Mouse (Mus musculus) heart, postnatal 36 days (tissue): Measurements from ENCODE around the gene Mllt10. TPM values are rescaled to one million over a fixed set of nuclear protein-coding genes. Genes with fewer than 3 reads are reported as not detected.
A peak's percentile ranks its signal among the peaks of the same experiment; 100 is the strongest.

Source experiments
- DNase-seq, 2 experiments: peaks; one replicate each; pipeline ENCODE4 v3.0.0; 2021 to 2022
- intact Hi-C: fragments of 180-260 bp; cut with DNase I; formaldehyde crosslinking; loops from one replicate; pipeline ENCODE4 v1.15.1; 2025
- total RNA-seq, 2 experiments: library from RNA; stranded (reverse); gene quantifications; 2 replicates each; pipeline ENCODE4 v1.2.3; 2021

The Mllt10 gene
- total RNA-seq, 2 experiments from 2014 or later = 32.6 to 34.2 TPM

DNA sequence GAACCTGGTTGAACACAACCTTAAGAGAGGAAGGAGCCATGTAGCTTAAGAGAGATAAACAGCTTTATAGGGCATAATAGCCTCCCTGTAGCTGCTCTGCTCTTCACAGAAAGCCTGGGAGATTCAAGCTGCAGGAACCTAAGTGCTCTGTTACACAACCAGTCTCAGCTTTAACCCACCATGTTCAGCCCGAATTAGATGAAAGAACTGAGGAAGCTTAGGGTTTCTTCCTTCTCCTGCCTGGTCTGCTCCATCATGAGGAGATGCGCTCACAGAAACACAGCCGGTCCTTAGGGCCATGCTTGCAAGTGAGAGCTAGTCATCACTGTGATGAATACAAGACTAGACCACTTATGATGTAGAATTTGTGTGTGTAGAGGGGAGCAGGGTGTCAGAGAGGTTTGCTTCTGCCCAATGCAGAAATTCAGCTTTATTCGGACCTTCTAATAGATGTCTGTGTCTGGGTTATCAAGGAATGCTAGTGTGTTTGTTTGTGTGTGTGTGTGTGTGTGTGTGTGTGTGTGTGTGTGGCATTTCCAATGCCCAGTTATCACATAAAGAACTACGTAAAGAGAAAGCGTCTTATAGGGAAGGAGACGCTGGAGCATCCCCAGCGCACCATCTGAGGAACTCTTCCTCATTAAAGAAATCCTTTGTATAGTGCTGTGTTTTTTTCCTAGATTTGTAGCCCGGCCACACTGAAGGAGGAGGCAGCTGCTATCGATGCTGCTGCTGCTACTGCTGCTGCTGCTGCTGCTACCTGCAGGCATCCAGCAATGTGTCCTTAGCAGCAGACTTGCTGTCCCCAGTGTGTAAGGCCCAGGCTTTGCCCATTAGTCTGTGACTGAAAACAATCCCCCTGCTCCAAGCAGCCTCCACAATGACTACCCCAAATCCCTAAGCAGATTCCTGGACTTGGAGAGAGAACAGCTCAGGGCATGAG, 21.6 kb upstream of the Mllt10 start:
- intact Hi-C loops = loop anchor here (10.0 kb wide), 1 partner anchor 579 kb away; no protein-coding TSS in a partner anchor
- no peak for DNase-seq

DNA sequence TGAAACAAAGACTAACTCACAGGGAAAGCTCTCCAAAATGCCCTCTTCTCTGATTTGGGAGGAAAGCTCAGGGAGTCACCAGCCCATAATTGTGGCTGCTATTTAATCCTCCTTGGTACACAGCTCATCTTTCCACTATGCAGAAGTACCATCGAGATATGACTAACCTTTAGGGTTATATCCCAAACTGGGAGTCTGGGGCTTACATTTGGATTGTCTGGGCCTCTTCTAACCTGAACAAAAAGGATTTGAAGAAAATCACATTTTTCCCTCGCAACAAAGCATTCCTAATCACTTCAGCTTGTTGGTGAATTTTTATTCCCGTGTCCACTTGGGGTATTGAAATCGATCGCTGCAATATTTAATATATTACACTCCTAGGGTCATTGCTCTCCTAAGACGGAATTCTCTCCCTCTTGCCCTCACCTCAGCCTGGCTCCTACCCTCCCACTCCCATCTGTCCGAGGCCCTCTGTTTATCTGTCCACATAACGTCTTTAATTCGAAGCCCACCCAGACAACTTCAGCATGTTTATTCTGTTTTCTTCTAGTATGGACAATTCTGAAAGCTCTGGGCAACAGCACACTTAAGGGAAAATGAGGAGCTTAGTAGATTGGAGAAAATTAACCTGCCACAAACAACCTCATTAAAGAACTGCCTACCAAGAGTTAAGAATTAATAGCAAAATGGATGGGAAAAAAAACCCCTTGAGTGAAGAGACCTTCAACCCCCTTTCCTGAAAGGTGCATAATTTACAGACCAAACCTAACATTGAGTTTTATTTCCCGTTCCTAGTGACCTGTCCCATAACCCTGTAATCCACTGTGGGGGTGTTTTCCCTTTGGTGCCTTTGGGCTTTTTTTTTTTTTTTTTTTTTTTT, 20.4 kb upstream of the Mllt10 start:
- no peak for DNase-seq
- intact Hi-C loops = loop anchor here (10.0 kb wide), 1 partner anchor 580 kb away; no protein-coding TSS in a partner anchor

DNA sequence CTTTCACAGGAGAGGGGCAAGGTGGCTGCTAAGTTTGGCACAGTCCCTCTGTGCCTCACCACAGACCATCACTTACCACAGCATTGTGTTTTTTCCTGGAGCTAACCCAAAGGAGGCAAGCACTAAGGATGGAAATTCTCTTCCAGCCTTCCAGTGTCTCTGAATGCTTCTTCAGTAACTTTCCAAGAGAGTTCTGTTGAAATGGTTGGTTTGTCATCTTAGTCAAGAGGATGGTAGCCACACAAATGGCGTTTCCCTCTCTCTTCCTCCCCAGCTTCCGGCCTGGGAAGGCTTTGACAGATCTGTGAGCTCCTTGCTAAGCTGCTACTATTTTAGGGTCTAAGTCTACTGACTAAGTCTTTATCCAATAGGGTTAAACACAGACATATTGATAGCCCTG, 17.5 kb upstream of the Mllt10 start, which contains the start of gene A930004D18Rik:
TSS of gene A930004D18Rik (minus strand) at position 247 of the 400 bp plus-strand sequence.
- intact Hi-C loops = loop anchor here (10.0 kb wide), 1 partner anchor 583 kb away; no protein-coding TSS in a partner anchor
- DNase-seq = no peak

DNA sequence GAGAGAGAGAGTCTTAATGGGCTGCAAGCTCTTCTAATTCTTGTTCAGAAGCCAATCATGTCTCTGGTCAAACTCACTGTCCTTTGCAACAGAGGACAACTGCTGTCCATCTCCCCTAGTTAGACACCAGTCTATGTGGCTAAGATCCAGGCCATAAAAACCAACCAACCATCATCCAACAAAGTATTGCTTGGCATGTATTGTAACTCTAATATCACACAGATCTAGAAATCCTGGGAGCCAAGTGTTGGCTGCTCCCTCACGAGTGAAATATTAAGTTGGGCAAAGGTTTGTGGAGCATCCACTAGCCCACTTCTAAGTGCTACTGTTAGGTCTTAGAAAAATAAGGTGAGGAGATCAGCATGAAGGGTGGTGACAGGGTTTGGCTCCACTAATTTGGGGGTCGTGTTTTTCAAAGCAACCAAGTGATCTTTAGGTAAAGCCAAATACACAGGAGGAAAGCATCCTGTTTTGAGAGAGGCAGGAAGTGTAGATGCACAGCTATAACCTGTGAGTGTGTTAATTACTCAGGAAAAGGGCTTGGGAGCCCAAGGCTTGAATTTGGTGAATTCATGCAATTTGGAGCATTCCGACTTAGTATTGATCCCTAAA, 16.8 kb upstream of the Mllt10 start:
- intact Hi-C loops = loop anchor here (10.0 kb wide), 1 partner anchor 583 kb away; no protein-coding TSS in a partner anchor
- no peak for DNase-seq

DNA sequence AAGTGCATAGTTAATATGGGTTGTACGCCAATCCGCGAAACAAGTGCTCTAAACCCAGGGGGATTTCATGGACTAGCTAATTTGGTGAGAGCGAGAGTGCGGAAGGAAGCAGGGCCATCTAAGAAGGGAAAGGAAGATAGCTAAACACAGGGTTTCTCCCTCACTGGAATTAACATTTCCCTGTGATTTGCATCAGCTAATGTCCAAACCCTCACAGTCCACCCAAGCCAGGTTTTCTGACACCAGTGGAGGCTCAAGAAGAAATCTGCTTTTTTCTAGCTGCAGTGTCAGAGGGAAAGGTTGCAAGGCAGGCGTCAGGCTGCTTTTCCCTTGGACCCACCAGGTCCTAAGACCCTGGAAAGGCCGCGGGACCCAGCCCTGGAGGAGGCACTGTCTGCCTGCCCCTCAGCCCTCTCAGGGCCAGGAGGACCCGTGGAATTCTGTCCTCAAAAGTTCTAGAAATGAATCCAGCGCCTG, 16.1 kb upstream of the Mllt10 start:
- no peak for DNase-seq

DNA sequence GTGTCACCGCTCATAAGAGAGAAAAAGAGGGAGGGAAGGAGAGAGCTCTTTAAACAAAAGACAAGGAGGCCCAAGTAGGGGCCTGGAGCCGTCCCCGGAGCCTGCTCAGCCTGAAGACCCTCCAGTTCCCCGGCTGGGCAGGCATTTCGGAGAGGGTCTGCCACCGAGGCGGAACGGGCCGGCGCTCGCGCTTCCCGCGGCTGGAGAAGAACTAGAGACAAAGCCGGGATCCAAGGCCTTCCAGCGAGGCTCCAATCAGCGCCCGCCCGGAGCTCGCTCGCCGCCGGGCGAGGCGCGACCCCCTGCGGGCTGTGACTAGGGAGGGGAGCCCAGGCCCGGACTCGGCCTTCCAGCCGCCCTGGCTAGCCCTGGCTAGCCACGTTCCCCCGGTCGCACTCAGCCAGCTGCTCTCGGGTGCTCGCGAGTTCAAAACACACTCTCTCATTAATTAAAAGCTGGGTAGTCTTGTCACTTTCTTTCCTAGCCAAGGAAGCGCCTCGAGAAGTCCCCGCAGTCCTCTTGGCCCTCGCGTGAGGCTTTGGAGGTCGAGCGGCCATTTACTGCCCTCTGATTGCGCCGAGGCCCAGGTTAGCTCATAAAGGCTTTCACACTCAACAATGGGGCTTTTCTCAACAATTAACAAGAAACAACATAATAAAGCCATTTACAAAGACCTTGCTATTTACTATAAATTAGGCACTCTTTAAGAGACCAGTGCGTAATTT, 15.3 kb upstream of the Mllt10 start:
- intact Hi-C loops = loop anchor here (10.0 kb wide), 1 partner anchor 585 kb away; no protein-coding TSS in a partner anchor
- no peak for DNase-seq

More for the DNA sequence above, 16.1 kb upstream of the Mllt10 start:
- intact Hi-C loops = loop anchor here (10.0 kb wide), 1 partner anchor 584 kb away; no protein-coding TSS in a partner anchor

DNA sequence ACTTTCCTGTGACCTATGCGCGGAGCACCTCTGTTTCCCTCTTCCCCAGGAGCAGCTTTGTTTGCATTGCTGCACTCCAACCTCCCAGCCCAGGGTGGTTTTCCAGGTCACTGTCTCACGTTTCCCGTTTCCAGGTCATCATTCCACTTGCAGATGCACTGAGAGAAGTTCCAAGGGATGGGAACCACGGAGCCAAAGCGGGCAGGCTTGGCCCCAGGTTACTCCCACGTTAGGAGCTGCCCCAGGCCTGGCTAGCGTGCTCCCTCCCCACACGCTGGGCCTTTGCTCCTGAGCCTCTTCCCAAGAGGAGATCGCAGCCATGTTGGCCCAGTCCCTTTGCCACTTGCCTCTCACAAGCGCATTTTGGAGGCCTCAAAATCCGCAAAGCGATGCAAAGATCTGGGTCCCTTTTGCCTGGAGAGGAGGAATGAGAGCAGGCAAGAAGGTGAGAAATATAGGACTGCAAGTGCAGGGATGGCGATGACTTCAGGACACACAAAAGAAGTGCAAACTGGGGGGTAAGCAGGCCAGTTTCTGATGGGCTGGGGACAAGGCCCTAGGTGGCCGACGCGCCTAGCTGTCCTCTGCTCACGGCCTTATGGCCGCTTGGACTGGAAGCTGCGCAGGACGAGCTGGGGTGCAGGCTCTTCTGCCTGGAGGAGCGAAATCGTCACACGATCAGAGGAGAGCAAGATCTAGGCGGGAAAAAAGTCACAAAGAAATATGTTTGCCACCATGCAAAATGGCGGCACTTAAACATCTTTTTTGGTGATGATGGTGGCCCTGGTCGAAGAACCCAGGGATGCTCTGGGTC, 14.5 kb upstream of the Mllt10 start:
- intact Hi-C loops = no loop called here
- DNase-seq = no peak

DNA sequence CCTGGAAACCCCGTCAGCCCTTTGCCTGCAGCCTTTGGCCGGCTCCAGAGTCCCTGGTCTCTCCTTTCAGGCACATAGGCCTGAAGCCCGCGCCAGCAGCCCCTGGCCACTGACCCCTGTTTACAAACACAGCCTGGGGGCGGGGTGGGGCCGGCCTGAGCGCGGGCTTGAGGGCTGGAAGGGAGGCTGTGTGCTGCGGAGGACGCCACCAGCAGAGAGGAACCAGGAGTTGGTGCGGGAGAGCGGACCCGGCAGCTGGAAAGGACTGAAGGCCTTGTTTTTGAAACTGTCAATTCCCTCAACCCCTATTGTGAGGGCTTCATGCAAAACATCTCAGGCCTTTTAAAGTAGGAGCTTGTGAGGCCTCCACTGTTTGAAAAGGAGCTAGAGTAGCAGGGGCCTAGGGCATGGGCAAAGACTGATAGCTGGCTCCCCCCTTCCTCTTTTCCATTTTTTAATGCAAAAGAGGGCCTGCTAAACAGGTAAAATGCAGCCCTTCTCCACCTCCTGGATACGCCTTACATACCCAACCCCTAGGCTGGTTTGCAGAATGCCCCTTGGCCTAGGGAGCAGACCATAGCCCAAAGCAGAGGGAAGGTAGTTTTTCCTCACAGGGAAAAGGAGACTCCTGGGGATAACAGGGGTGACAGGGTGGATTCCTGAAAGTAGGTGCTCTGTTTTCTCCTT, 13.7 kb upstream of the Mllt10 start:
- no peak for DNase-seq
- intact Hi-C loops = no loop called here

DNA sequence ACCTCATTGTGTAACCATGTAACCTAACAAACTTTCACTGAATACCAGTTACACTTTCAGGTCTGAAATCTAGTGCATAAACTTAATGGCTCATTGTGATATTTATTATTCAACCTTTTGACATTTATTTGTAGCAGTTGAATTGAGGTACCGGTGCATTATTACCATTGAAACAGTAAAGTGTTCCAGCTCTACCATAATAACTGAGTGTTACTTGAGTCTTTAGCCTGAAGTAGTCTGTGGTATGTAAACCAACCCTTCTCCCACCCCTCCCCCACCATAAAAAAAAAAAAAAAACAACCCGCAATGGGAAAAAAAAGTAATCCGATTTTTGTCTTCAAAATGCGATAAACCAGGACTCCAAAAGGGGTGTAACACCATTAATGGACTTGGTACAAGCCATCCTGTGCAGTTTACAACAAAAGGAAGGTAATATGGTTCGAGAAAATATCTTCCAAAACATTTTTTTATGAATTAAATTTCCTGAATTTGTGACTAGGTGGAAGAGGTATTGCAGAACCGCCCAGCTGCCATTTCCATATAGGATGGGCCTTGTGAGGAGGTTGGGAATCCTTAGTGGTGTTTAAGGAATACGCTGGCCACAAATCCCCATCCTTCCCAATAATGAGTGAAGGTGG, 9.8 kb upstream of the Mllt10 start:
- intact Hi-C loops = loop anchor here (5.0 kb wide), 2 partner anchors 632 to 722 kb away; partner anchors contain the start of gene Bmi1
- no peak for DNase-seq

DNA sequence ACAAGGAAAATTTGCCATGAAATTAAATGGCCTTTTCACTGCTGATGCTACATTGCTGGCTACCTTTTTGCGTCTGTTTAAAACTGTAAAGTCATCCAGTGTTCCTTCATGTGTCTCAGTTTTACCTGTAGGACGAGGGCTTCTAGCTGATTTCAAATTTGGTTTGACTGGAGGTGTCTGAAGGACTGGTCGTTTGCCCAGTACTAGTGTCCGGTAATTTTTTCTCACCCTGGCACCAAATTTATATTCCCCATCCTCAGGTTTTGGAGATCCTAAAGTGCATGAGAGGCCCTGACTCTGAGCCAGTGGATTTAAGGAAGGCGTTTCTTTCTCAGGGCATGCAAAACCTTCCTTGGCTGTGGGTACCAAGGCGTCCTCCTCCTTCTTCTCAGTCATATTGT, 9.3 kb upstream of the Mllt10 start:
- DNase-seq = no peak
- intact Hi-C loops = loop anchor here (1.0 to 5.0 kb wide), 4 partner anchors 14 to 722 kb away; partner anchors contain the start of gene Bmi1

DNA sequence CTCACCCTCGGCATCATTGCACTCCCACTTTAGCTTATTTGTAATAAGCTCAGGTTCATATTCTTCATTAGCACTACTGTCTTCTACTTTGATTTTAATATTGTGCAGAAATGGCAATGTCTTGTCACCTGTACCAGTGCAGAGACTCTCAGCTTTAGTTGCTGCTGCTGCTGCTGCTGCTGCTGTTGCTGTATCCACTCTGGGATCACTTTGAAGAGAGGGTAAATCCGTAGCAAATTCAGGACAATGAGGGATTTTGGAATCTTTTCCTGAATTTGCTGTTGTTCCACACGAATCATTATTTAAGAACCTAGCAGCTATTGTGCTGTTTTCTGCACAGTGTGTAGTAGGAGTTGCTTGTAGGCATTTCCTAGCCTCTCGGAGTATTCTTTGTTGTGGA, 8.9 kb upstream of the Mllt10 start:
- DNase-seq = no peak

DNA sequence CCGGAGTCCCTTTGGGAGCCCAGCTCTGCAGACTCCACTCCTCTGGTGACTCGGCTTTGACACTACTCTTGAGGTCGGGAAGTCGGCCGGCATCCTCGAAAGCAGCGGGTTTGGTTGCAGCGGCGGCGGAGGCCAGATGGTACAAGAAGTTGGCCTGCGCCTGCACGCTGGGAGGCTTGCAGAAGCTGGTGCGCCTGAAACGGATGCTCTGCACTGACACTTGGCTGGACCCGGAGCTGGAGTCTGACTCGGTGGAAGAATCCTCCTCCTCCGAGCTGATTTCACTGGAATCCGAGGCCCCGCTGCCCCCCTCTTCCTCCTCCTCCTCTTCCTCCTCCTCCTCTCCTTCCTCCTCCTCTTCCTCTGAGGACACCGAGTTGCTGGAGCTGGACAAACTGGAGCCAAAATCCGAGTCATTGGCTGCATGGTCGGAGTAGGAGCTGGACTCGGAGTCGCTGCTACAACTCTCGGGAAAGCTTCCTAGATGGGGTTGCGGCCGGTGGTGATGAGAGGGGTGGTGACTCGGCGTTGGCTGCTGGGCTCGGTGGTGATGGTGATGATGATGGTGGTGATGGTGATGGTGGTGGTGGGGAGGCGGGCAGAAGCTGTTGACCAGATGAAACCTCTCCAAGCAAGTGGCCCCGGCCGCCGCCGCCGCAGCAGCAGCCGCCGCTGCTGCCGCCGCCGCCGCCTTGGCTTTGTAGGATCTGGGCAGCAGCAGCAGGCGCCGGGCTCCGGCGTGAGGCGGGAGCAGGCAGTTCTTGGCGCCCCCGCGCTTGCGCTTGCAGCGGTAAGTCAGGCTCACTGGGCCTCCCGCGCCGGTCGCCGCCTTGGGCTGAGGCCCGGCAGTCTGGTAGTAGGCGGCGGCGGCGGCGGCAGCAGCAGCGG, 8.0 kb upstream of the Mllt10 start:
- peak; percentile 69 to 86 for DNase-seq
- intact Hi-C loops = loop anchor here (1.0 to 5.0 kb wide), 5 partner anchors 10 to 720 kb away; partner anchors contain the start of gene Bmi1

More for the DNA sequence above, 8.9 kb upstream of the Mllt10 start:
- intact Hi-C loops = loop anchor here (1.0 to 5.0 kb wide), 4 partner anchors 15 to 721 kb away; partner anchors contain the start of gene Bmi1

DNA sequence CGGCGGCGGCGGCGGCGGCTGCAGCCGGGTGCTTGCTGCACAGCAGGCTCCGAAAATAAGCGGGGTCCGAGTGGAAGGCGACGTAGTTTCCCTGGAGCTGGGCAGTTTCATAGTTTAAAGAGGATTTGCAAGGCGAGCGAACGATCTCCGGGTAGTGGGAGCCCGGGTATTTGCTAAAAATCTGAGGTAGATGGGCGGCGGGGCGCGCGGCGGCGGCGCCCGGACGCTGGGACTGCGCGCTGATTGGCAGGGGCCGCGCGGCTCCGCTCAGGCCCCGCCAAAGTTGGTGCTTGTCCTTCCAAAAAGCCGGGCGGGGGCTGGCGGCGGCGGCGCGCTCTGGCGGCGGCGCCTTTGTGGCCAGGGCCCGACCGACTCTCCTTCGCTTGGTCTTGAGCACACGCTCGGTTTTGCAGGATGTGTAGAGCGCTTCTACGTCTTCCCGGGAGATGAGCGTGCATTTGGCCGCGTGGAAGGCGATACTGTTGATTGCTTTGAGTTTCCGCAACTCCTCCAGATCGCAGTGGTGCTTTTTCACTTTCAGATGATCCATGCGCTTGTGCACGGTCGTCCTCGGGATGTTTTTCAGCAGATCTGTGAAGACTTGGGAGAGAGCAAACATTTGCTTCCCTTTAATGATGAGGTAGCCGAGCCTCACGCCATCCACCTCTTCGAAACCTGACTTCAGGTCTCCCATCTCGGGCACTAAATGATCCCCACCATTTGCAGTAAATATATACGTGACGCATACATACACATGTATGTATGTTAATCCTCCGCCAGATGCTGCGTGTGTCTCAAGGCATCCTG, 7.2 kb upstream of the Mllt10 start:
- DNase-seq = peak; percentile 75 to 88
- intact Hi-C loops = loop anchor here (1.0 to 5.0 kb wide), 4 partner anchors 9 to 719 kb away; partner anchors contain the start of gene Bmi1

DNA sequence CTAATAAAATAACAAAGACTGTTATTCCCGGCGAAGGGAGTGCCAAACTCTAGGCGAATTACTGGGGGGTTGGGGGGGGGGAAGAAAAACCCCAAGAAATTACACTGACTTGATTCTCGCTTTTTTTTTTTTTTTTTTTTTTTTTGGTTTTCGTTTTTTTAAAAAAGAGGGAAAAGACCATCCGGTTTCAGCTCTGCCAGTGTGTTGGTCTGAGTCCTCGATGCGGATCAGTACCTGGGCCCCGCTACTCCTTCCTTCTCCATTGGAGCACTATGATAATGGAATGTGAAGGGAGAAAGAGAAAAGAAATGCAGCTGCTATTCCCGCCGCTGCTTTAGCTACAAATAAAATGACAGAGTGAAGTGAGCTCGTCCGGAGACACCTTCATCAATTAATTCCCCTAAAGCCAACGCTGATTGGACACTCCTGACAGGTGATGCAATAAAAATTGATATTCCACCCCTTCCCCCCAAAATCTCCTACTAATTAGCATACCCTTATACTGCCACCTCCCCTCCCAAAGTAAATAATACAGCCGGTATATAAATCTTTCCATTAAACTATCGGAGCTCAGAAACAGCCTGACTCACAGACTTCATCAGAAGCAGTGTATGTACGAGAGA, 6.5 kb upstream of the Mllt10 start, which contains the start of gene Skida1:
TSS of gene Skida1 (minus strand) at position 599 of the 623 bp plus-strand sequence.
- peak in 1 of 2 experiments; percentile 58 for DNase-seq
- intact Hi-C loops = loop anchor here (5.0 kb wide), 2 partner anchors 629 to 719 kb away; partner anchors contain the start of gene Bmi1
